Mouse (Mus musculus): Measurements from ENCODE around the gene Serpini2. TPM values are rescaled to one million over a fixed set of nuclear protein-coding genes. Genes with fewer than 3 reads are reported as not detected.

Serpini2 gene
- total RNA-seq (2023; ENCODE audit: inconsistent age), result not detected in 4 replicates

DNA sequence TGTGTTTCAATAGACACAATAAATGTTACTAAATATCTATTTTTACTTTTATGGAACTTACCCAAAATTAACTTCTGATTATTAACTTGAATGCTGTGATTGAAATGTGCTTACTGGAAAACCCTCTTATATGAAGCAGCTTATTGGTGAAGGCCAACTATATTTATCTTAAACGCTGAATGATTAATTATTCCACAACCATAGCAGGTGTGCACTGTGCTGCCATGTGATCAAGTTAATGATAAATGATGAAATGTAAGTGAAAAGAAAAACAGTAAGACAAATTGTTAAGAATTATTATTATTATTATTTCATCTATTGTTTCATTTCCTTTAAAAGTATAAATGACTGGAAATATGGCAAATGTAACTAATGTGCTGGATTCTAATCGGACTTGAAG is at the start of gene Serpini2:
Gene Serpini2, minus strand, starts transcription at position 101 of the 400 bp plus-strand sequence.

Other genes with a start within 250 kb of the Serpini2 start
- not detected in 4 replicates for gene Zbbx, start 105.0 kb downstream of the Serpini2 start, total RNA-seq (2023; ENCODE audit: inconsistent age)
- 0.66 to 1.3 TPM (median 0.71 TPM) in 3 of 4 replicates, not detected in the other for gene Wdr49, start 212.1 kb upstream of the Serpini2 start, total RNA-seq (2023; ENCODE audit: inconsistent age)

Data from B cell, adult (primary cell).